Mouse (Mus musculus) brain, adult 2 months (tissue): ENCODE data around the gene Gm21310.
"Not testable (repeated sequence)": the region's sequence is repeated elsewhere in the genome, so short reads cannot be mapped to it uniquely, and the experiment has no call there.

ENCODE experiments used
- DNase-seq: peaks from one replicate; pipeline ENCODE4 v3.0.0; 2011; ENCODE audit warnings: low read depth, low spot score

The Gm21310 gene

GRCm38 (mm10) chrY:10147083-10147482 is at the start of gene Gm21310:
Gene Gm21310, minus strand, starts transcription at chrY:10147183.
- not testable (repeated sequence) for DNase-seq
